31 mouse cellular contexts compared by ENCODE assay signal in the genomic region with DNA sequence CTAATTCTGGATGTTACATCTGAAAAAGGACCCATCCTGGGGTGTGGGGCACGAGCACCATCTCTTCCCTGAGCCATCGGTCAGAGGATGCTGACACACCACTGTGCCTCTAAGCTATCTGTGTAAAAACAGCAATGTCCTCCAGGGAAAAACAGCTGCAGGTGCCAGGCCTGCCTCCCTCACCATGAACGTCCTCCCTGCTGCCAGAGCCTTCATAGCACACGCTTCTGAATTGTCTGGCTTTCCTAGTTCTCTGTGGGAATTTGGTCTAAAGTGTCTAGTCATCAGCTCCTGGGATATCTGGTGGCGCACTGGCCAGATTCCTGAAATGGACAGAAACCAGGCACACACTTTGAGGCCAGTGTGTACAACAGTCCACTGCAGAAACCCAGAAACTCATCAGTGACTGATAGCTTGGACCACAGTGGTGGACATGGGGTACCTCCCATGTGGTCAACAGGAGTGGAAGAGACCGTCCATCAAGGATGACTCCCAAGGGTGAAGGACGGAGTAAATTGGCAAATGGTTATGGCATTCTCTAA. TPM values are rescaled to one million over a fixed set of nuclear protein-coding genes. Genes with fewer than 3 reads are reported as not detected.
"Had no signal": no experiment of that assay in that cellular context is flagged by ENCODE, and none has a peak within 500 bp of the region (broad histone marks: within the 10 kb centered on the region; RNA-seq: fewer than 3 reads in every experiment).

No protein-coding gene starts in this region.

- H3K27ac ChIP-seq: embryonic facial prominence, embryonic 10.5 days; embryonic facial prominence, embryonic 12.5 days; embryonic facial prominence, embryonic 13.5 days; embryonic facial prominence, embryonic 15.5 days; forebrain, embryonic 10.5 days; forebrain, embryonic 12.5 days; forebrain, embryonic 13.5 days; forebrain, embryonic 15.5 days; gastrocnemius, adult 2 months; heart, adult 2 months had no signal

- H3K4me3 ChIP-seq: embryonic facial prominence, embryonic 10.5 days; embryonic facial prominence, embryonic 12.5 days; embryonic facial prominence, embryonic 13.5 days; embryonic facial prominence, embryonic 15.5 days; erythroblast, embryonic 14.5 days; forebrain, embryonic 10.5 days; forebrain, embryonic 12.5 days; forebrain, embryonic 13.5 days; forebrain, embryonic 15.5 days; gastrocnemius, adult 2 months; heart, adult 2 months had no signal

- H3K9me3 ChIP-seq: embryonic facial prominence, embryonic 12.5 days; embryonic facial prominence, embryonic 15.5 days; forebrain, embryonic 15.5 days had no signal

- H3K4me1 ChIP-seq: embryonic facial prominence, embryonic 10.5 days; embryonic facial prominence, embryonic 12.5 days; embryonic facial prominence, embryonic 13.5 days; embryonic facial prominence, embryonic 15.5 days; forebrain, embryonic 10.5 days; forebrain, embryonic 12.5 days; forebrain, embryonic 13.5 days; forebrain, embryonic 15.5 days had no signal

- H3K27me3 ChIP-seq: embryonic facial prominence, embryonic 12.5 days; embryonic facial prominence, embryonic 13.5 days; embryonic facial prominence, embryonic 15.5 days; forebrain, embryonic 12.5 days; forebrain, embryonic 13.5 days; forebrain, embryonic 15.5 days had no signal

- H3K4me2 ChIP-seq: embryonic facial prominence, embryonic 12.5 days; embryonic facial prominence, embryonic 13.5 days; embryonic facial prominence, embryonic 15.5 days; forebrain, embryonic 12.5 days; forebrain, embryonic 13.5 days; forebrain, embryonic 15.5 days had no signal

- H3K36me3 ChIP-seq: embryonic facial prominence, embryonic 10.5 days; embryonic facial prominence, embryonic 12.5 days; embryonic facial prominence, embryonic 13.5 days; embryonic facial prominence, embryonic 15.5 days; forebrain, embryonic 10.5 days; forebrain, embryonic 12.5 days; forebrain, embryonic 15.5 days had no signal

- ATAC-seq: forebrain, embryonic 13.5 days; forebrain, embryonic 14.5 days; forebrain, embryonic 15.5 days; forebrain, embryonic 16.5 days; forebrain, postnatal 0 days had no signal

- DNase-seq: cerebellum, adult 2 months; cerebellum, adult 8-10 months; cerebellum, adult 9-10 months; cerebellum, adult 9-11 months; cerebellum, postnatal 10 days; cerebellum, postnatal 14 days; cerebellum, postnatal 25 days; cerebellum, postnatal 36 days; embryo, embryonic 11 days; forebrain, postnatal 0 days; gastrocnemius, adult 2 months; gastrocnemius, postnatal 10 days; gastrocnemius, postnatal 14 days; gastrocnemius, postnatal 25 days; gastrocnemius, postnatal 36 days had no signal

- H3K9ac ChIP-seq: embryonic facial prominence, embryonic 12.5 days; embryonic facial prominence, embryonic 13.5 days; embryonic facial prominence, embryonic 15.5 days; forebrain, embryonic 12.5 days; forebrain, embryonic 13.5 days; forebrain, embryonic 15.5 days; forebrain, postnatal 0 days had no signal

RNA-seq across cellular contexts. Expression of gene Ggt5, which starts 11.1 kb away (rescaled TPM):
- polyA plus RNA-seq: erythroblast, embryonic 14.5 days had no signal

RNA-seq across cellular contexts. Expression of gene Ggt1, which starts 38.9 kb away (rescaled TPM):
- total RNA-seq: gastrocnemius, adult 2 months; gastrocnemius, adult 8-10 months; heart, adult 8-10 months had no signal
- polyA plus RNA-seq: erythroblast, embryonic 14.5 days; heart, adult 2 months had no signal

RNA-seq across cellular contexts. Expression of gene Lrrc75b, which starts 40.1 kb away (rescaled TPM):
- total RNA-seq: common myeloid progenitor, adult 5-6 weeks; granulocyte monocyte progenitor cell, adult 5-6 weeks had no signal
- polyA plus RNA-seq: erythroblast, embryonic 14.5 days had no signal
